Mouse (Mus musculus) kidney, postnatal 0 days (tissue): Measurements from ENCODE around the gene Psmd1. TPM values are rescaled to one million over a fixed set of nuclear protein-coding genes. Genes with fewer than 3 reads are reported as not detected.

Source experiments
- ATAC-seq: fragments of 200-750 bp; cut with Nextera tagmentation; replicated peaks from 2 replicates; pipeline ENCODE4 v1.8.0; 2017; ENCODE audit warnings: low read depth, moderate number of reproducible peaks, moderate TSS enrichment, moderate library complexity; ENCODE audit not compliant: low FRiP score
- DNase-seq: peaks from one replicate; pipeline ENCODE4 v3.0.0-alpha.2; 2016; ENCODE audit warnings: low spot score
- H3K27ac ChIP-seq: fragments of 300-500 bp; sonication (generic); 2 replicates; pipeline ENCODE4 v1.5.1; 2014; ENCODE audit warnings: mild to moderate bottlenecking
- H3K27me3 ChIP-seq: fragments of 300-500 bp; sonication (generic); 2 replicates; pipeline ENCODE4 v1.6.1; 2014; ENCODE audit warnings: low read length, mixed read lengths; ENCODE audit not compliant: insufficient read depth
- H3K36me3 ChIP-seq: fragments of 300-500 bp; sonication (generic); 2 replicates; pipeline ENCODE4 v1.6.1; 2014; ENCODE audit warnings: low read length, mixed read lengths; ENCODE audit not compliant: insufficient read depth
- H3K4me1 ChIP-seq: fragments of 300-500 bp; sonication (generic); replicated peaks from 2 replicates; pipeline ENCODE4 v1.6.1; 2014; ENCODE audit warnings: antibody characterized with exemption, low read length, mixed read lengths; ENCODE audit not compliant: insufficient read depth
- H3K4me2 ChIP-seq: fragments of 300-500 bp; sonication (generic); 2 replicates; pipeline ENCODE4 v1.6.1; 2014; ENCODE audit warnings: mild to moderate bottlenecking, low read length, moderate library complexity, mixed read lengths
- H3K4me3 ChIP-seq: fragments of 300-500 bp; sonication (generic); replicated peaks from 2 replicates; pipeline ENCODE4 v1.5.1; 2014; ENCODE audit warnings: low read depth, low read length
- H3K9ac ChIP-seq: fragments of 300-500 bp; sonication (generic); 2 replicates; pipeline ENCODE4 v1.6.1; 2014; ENCODE audit warnings: low read depth, low read length
- H3K9me3 ChIP-seq: fragments of 300-500 bp; sonication (generic); replicated peaks from 2 replicates; pipeline ENCODE4 v1.6.1; 2016; ENCODE audit warnings: low read length, inconsistent platforms, mixed read lengths
- CTCF ChIP-seq: IDR thresholded peaks from 2 replicates; pipeline ENCODE4 v1.5.1; 2016; ENCODE audit warnings: antibody characterized with exemption, low read depth, mild to moderate bottlenecking, moderate library complexity
- WGBS: fragments of 180-500 bp; shearing (Covaris S2); extraction: QIAGEN DNeasy Blood & Tissue Kit; methylation state at CpG from one replicate; pipeline ENCODE4 v1.1.7; 2014; 5-methylcytosine and 5-hydroxymethylcytosine counted together
- polyA plus RNA-seq: library from polyadenylated mRNA; unstranded; fragments of >200 nt; fragmentation: Nextera tagmentation; extraction: Ambion mirVana; gene quantifications from 2 replicates; pipeline ENCODE4 v1.2.1, GENCODE M21; 2015

Gene Psmd1
- polyA plus RNA-seq, 1 experiment from 2014 or later: 123 TPM

DNA sequence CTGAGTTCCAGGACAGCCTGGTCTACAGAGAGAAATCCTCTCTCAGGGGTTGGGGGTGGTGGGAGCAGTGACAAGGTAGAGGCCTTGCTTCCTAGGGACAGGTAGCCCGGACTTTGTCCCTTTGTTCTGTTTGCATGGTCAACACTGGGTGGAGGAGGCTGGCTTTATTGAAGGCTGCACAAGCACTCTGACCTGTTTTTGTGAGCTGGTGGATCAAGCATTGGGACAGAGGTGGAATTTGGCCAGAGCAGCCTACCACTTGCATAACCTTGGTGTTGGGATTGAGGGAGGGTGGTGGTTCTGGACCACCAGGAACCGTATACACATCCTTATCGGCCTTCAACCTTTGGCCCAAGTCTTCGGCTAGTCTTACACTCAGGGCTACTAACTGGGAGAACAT, 7.9 kb upstream of the Psmd1 start:
- H3K9me3 ChIP-seq: no peaks in the 10 kb centered on the region
- H3K4me2 ChIP-seq: no peak overlapping the region
- ATAC-seq (no peak), DNase-seq (no peak)
- TF ChIP-seq CTCF: no peak
- H3K4me3 ChIP-seq: no peak overlapping the region
- WGBS: 88% methylated on average over 4 of the region's 4 CpGs
- no peaks in the 10 kb centered on the region for H3K27me3 ChIP-seq
- no peaks in the 10 kb centered on the region for H3K4me1 ChIP-seq
- no peak overlapping the region for H3K9ac ChIP-seq
- H3K36me3 ChIP-seq: no peaks in the 10 kb centered on the region
- H3K27ac ChIP-seq: no peak overlapping the region

GRCm38 (mm10) chr1:86058856-86059769, 5.1 kb upstream of the Psmd1 start:
- WGBS: 10% methylated on average over 21 of the region's 21 CpGs
- H3K9ac ChIP-seq: peak overlapping the region; percentile 48; the same call in 1 of the 2 replicates
- peak overlapping the region; percentile 56; the same call in 1 of the 2 replicates for H3K27ac ChIP-seq

GRCm38 (mm10) chr1:86062523-86062922, 1.7 kb upstream of the Psmd1 start:
- Histone ChIP-seq H3K9ac (no peak overlapping the region), H3K27me3 (no peaks in the 10 kb centered on the region), H3K4me2 (no peak overlapping the region), H3K9me3 (no peaks in the 10 kb centered on the region), H3K4me1 (peaks cover 10% of the 10 kb centered on the region), H3K4me3 (no peak overlapping the region), H3K36me3 (no peaks in the 10 kb centered on the region), H3K27ac (no peak overlapping the region)
- no peak for ATAC-seq
- DNase-seq: peak; percentile 25
- WGBS: 77% methylated on average over 6 of the region's 6 CpGs
- peak; percentile 64 for TF ChIP-seq CTCF

More at GRCm38 (mm10) chr1:86058856-86059769, 5.1 kb upstream of the Psmd1 start:
- Histone ChIP-seq H3K27me3 (no peaks in the 10 kb centered on the region), H3K4me3 (peak overlapping the region; percentile 23), H3K4me2 (peak overlapping the region; percentile 50), H3K36me3 (no peaks in the 10 kb centered on the region), H3K4me1 (no peaks in the 10 kb centered on the region), H3K9me3 (no peaks in the 10 kb centered on the region)
- peak; percentile 97 for DNase-seq
- ATAC-seq: peak; percentile 84
- TF ChIP-seq CTCF: peak; percentile 96

DNA sequence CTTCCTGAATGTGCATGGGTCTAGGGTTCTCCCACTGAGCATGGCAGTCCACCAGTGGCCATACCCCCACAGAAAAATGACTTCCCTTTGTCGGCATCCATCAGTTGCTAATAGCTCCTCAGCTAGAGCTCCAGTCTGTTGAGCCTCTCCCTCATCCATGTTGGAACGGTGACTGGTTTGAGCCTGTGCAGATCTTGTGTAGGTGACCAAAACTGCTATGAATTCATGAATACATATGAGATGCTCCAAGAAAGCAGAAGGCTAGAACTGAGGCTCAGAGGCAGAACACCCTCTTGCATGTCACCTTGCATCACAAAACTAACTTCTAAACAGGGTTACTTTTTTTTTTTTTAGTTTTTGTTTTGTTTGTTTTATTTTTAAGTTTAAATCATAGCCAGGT, 12.4 kb downstream of the Psmd1 start:
- H3K36me3 ChIP-seq: peaks cover 47% of the 10 kb centered on the region; the same call in 1 of the 2 replicates
- WGBS: 92% methylated on average over 2 of the region's 2 CpGs

DNA sequence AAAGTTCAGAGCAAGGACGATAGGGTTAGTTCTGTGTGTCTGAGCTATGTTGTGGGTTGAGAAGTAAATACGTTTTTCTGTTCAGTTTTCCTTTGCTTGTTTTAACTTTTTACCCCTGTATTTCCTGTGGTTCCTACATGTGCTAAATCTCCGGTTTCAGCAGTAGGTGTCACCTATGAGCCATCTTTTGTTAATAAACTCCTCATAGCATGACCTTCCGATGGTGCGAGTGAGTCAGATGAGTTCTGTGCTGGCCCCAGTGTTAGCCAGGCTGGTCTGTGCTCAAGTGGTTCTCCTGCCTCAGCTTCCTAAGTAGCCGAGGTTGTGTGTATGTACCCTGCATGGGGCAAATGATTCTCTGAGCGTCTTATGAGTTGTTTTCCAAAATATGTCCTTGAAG, 30.2 kb downstream of the Psmd1 start:
- Histone ChIP-seq H3K36me3 (peaks cover 27% of the 10 kb centered on the region; the same call in 1 of the 2 replicates), H3K9ac (no peak overlapping the region), H3K27ac (no peak overlapping the region), H3K4me2 (no peak overlapping the region), H3K9me3 (no peaks in the 10 kb centered on the region), H3K27me3 (no peaks in the 10 kb centered on the region), H3K4me1 (no peaks in the 10 kb centered on the region), H3K4me3 (no peak overlapping the region)
- TF ChIP-seq CTCF: peak; percentile 34; the same call in 1 of the 2 replicates
- ATAC-seq: no peak
- whole genome bisulfite sequencing: 76% methylated on average over 7 of the region's 7 CpGs
- DNase-seq: peak; percentile 40

More for the DNA sequence above, 12.4 kb downstream of the Psmd1 start:
- Histone ChIP-seq H3K9me3 (no peaks in the 10 kb centered on the region), H3K4me2 (no peak overlapping the region), H3K4me3 (no peak overlapping the region), H3K27ac (no peak overlapping the region), H3K9ac (no peak overlapping the region), H3K4me1 (no peaks in the 10 kb centered on the region), H3K27me3 (no peaks in the 10 kb centered on the region)
- ATAC-seq (no peak), DNase-seq (no peak)
- no peak for TF ChIP-seq CTCF

DNA sequence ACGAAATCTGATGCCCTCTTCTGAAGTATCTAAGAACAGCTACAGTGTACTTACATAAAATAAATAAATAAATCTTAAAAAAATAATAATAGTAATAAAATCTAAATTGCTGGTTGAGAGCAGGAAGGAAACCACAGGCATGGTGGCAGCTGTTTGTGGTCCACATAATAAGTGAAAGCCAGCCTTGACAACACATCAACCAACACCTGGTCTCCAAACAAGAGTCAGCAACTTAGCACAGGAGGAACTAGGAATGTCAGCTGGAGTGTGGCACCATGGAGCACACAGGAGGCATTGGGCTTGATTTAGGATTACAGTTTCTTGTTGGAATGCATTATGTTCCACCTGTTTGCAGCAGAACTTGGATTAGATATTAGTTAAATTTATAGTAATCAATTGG, 40.9 kb downstream of the Psmd1 start:
- no peak for TF ChIP-seq CTCF
- WGBS: 95% methylated on average over 1 of the region's 1 CpGs
- Histone ChIP-seq H3K27me3 (no peaks in the 10 kb centered on the region), H3K27ac (no peak overlapping the region), H3K9me3 (no peaks in the 10 kb centered on the region), H3K36me3 (0 out of 2 replicates have a peak, but pooled peaks cover 16% of the 10 kb centered on the region), H3K4me1 (no peaks in the 10 kb centered on the region), H3K9ac (no peak overlapping the region), H3K4me2 (no peak overlapping the region), H3K4me3 (no peak overlapping the region)
- DNase-seq (no peak), ATAC-seq (no peak)
